Mouse (Mus musculus): ENCODE measurements around the gene Gm1979. TPM values are rescaled to one million over a fixed set of nuclear protein-coding genes. Genes with fewer than 3 reads are reported as not detected.
"Not testable (repeated sequence)": the region's sequence is repeated elsewhere in the genome, so short reads cannot be mapped to it uniquely, and the experiment has no call there.

The Gm1979 gene
- total RNA-seq (2012; rRNA removed) (not detected in 2 replicates), polyA plus RNA-seq (2012; ENCODE audit: insufficient read depth in 1 of 2, insufficient read length in 2 of 2, low read depth in 1 of 2, low replicate concordance in 2 of 2, missing spikeins in 1 of 2) (not detected)

GRCm38 (mm10) chr5:26004698-26005097, at the start of gene Gm1979:
Gm1979 (minus strand) TSS chr5:26004798.
- H3K9me3 ChIP-seq (replicated peaks; ENCODE audit: insufficient read depth, low read length); H3K4me3 ChIP-seq (ENCODE audit: control insufficient read depth in 1 of 2, insufficient read depth in 1 of 2, low read depth in 2 of 2, low read length in 2 of 2); H3K36me3 ChIP-seq (ENCODE audit: control insufficient read depth in 1 of 2, insufficient read depth in 2 of 2, low read length in 2 of 2); H3K79me2 ChIP-seq (ENCODE audit: control insufficient read depth, insufficient read depth, low read length, poor library complexity); H3K9ac ChIP-seq (ENCODE audit: control insufficient read depth, low read depth, low read length, poor library complexity, severe bottlenecking); H3K4me1 ChIP-seq (ENCODE audit: control insufficient read depth in 1 of 2, insufficient read depth in 2 of 2, low read length in 2 of 2); DNase-seq (ENCODE audit: low read depth, low spot score); H3K27me3 ChIP-seq (ENCODE audit: control insufficient read depth in 1 of 2, insufficient read depth in 2 of 2, low read length in 2 of 2); H3K27ac ChIP-seq (ENCODE audit: control insufficient read depth, low read depth, low read length): not testable (repeated sequence)

- not testable (repeated sequence) for H3K36me3 ChIP-seq (ENCODE audit: control insufficient read depth in 1 of 2, insufficient read depth in 2 of 2, low read length in 2 of 2); H3K4me3 ChIP-seq (ENCODE audit: control insufficient read depth in 1 of 2, insufficient read depth in 1 of 2, low read depth in 2 of 2, low read length in 2 of 2); H3K9ac ChIP-seq (ENCODE audit: control insufficient read depth, low read depth, low read length, poor library complexity, severe bottlenecking); H3K4me1 ChIP-seq (ENCODE audit: control insufficient read depth in 1 of 2, insufficient read depth in 2 of 2, low read length in 2 of 2); DNase-seq (ENCODE audit: low read depth, low spot score); H3K79me2 ChIP-seq (ENCODE audit: control insufficient read depth, insufficient read depth, low read length, poor library complexity); H3K9me3 ChIP-seq (replicated peaks; ENCODE audit: insufficient read depth, low read length); H3K27me3 ChIP-seq (ENCODE audit: control insufficient read depth in 1 of 2, insufficient read depth in 2 of 2, low read length in 2 of 2); H3K27ac ChIP-seq (ENCODE audit: control insufficient read depth, low read depth, low read length)
These were observed 34.9 kb upstream of the Gm1979 start, which contains the start of gene Speer4a for GRCm38 (mm10) chr5:26039458-26039857. Speer4a (minus strand) TSS chr5:26039558.

- not testable (repeated sequence) for H3K4me3 ChIP-seq (ENCODE audit: control insufficient read depth in 1 of 2, insufficient read depth in 1 of 2, low read depth in 2 of 2, low read length in 2 of 2); H3K36me3 ChIP-seq (ENCODE audit: control insufficient read depth in 1 of 2, insufficient read depth in 2 of 2, low read length in 2 of 2); H3K9ac ChIP-seq (ENCODE audit: control insufficient read depth, low read depth, low read length, poor library complexity, severe bottlenecking); H3K27me3 ChIP-seq (ENCODE audit: control insufficient read depth in 1 of 2, insufficient read depth in 2 of 2, low read length in 2 of 2); DNase-seq (ENCODE audit: low read depth, low spot score); H3K9me3 ChIP-seq (replicated peaks; ENCODE audit: insufficient read depth, low read length); H3K4me1 ChIP-seq (ENCODE audit: control insufficient read depth in 1 of 2, insufficient read depth in 2 of 2, low read length in 2 of 2); H3K27ac ChIP-seq (ENCODE audit: control insufficient read depth, low read depth, low read length); H3K79me2 ChIP-seq (ENCODE audit: control insufficient read depth, insufficient read depth, low read length, poor library complexity)
These were observed 18.2 kb upstream of the Gm1979 start, which contains the start of gene Gm5862 for GRCm38 (mm10) chr5:26022816-26023215. Gm5862 (minus strand) TSS chr5:26022916.

- not testable (repeated sequence) for H3K9ac ChIP-seq (ENCODE audit: control insufficient read depth, low read depth, low read length, poor library complexity, severe bottlenecking); H3K4me3 ChIP-seq (ENCODE audit: control insufficient read depth in 1 of 2, insufficient read depth in 1 of 2, low read depth in 2 of 2, low read length in 2 of 2); H3K79me2 ChIP-seq (ENCODE audit: control insufficient read depth, insufficient read depth, low read length, poor library complexity); H3K36me3 ChIP-seq (ENCODE audit: control insufficient read depth in 1 of 2, insufficient read depth in 2 of 2, low read length in 2 of 2); DNase-seq (ENCODE audit: low read depth, low spot score); H3K4me1 ChIP-seq (ENCODE audit: control insufficient read depth in 1 of 2, insufficient read depth in 2 of 2, low read length in 2 of 2); H3K27ac ChIP-seq (ENCODE audit: control insufficient read depth, low read depth, low read length); H3K27me3 ChIP-seq (ENCODE audit: control insufficient read depth in 1 of 2, insufficient read depth in 2 of 2, low read length in 2 of 2); H3K9me3 ChIP-seq (replicated peaks; ENCODE audit: insufficient read depth, low read length)
These were observed 3.1 kb upstream of the Gm1979 start for GRCm38 (mm10) chr5:26007697-26008096.

GRCm38 (mm10) chr5:26006937-26007695, 2.5 kb upstream of the Gm1979 start:
- not testable (repeated sequence) for H3K9me3 ChIP-seq (replicated peaks; ENCODE audit: insufficient read depth, low read length); H3K27me3 ChIP-seq (ENCODE audit: control insufficient read depth in 1 of 2, insufficient read depth in 2 of 2, low read length in 2 of 2); DNase-seq (ENCODE audit: low read depth, low spot score); H3K79me2 ChIP-seq (ENCODE audit: control insufficient read depth, insufficient read depth, low read length, poor library complexity); H3K27ac ChIP-seq (ENCODE audit: control insufficient read depth, low read depth, low read length); H3K4me3 ChIP-seq (ENCODE audit: control insufficient read depth in 1 of 2, insufficient read depth in 1 of 2, low read depth in 2 of 2, low read length in 2 of 2); H3K36me3 ChIP-seq (ENCODE audit: control insufficient read depth in 1 of 2, insufficient read depth in 2 of 2, low read length in 2 of 2); H3K4me1 ChIP-seq (ENCODE audit: control insufficient read depth in 1 of 2, insufficient read depth in 2 of 2, low read length in 2 of 2); H3K9ac ChIP-seq (ENCODE audit: control insufficient read depth, low read depth, low read length, poor library complexity, severe bottlenecking)

GRCm38 (mm10) chr5:25988550-25988949, 16.0 kb downstream of the Gm1979 start, which contains the start of gene Gm21698:
Gm21698 (minus strand) TSS chr5:25988650.
- DNase-seq (ENCODE audit: low read depth, low spot score); H3K4me3 ChIP-seq (ENCODE audit: control insufficient read depth in 1 of 2, insufficient read depth in 1 of 2, low read depth in 2 of 2, low read length in 2 of 2); H3K36me3 ChIP-seq (ENCODE audit: control insufficient read depth in 1 of 2, insufficient read depth in 2 of 2, low read length in 2 of 2); H3K27me3 ChIP-seq (ENCODE audit: control insufficient read depth in 1 of 2, insufficient read depth in 2 of 2, low read length in 2 of 2); H3K79me2 ChIP-seq (ENCODE audit: control insufficient read depth, insufficient read depth, low read length, poor library complexity); H3K4me1 ChIP-seq (ENCODE audit: control insufficient read depth in 1 of 2, insufficient read depth in 2 of 2, low read length in 2 of 2); H3K9me3 ChIP-seq (replicated peaks; ENCODE audit: insufficient read depth, low read length); H3K27ac ChIP-seq (ENCODE audit: control insufficient read depth, low read depth, low read length); H3K9ac ChIP-seq (ENCODE audit: control insufficient read depth, low read depth, low read length, poor library complexity, severe bottlenecking): not testable (repeated sequence)

GRCm38 (mm10) chr5:25972563-25972962, 32.0 kb downstream of the Gm1979 start, which contains the start of gene Gm21680:
Gm21680 (minus strand) TSS chr5:25972663.
- H3K36me3 ChIP-seq (ENCODE audit: control insufficient read depth in 1 of 2, insufficient read depth in 2 of 2, low read length in 2 of 2); H3K27ac ChIP-seq (ENCODE audit: control insufficient read depth, low read depth, low read length); H3K9me3 ChIP-seq (replicated peaks; ENCODE audit: insufficient read depth, low read length); H3K9ac ChIP-seq (ENCODE audit: control insufficient read depth, low read depth, low read length, poor library complexity, severe bottlenecking); H3K79me2 ChIP-seq (ENCODE audit: control insufficient read depth, insufficient read depth, low read length, poor library complexity); H3K27me3 ChIP-seq (ENCODE audit: control insufficient read depth in 1 of 2, insufficient read depth in 2 of 2, low read length in 2 of 2); H3K4me3 ChIP-seq (ENCODE audit: control insufficient read depth in 1 of 2, insufficient read depth in 1 of 2, low read depth in 2 of 2, low read length in 2 of 2); DNase-seq (ENCODE audit: low read depth, low spot score); H3K4me1 ChIP-seq (ENCODE audit: control insufficient read depth in 1 of 2, insufficient read depth in 2 of 2, low read length in 2 of 2): not testable (repeated sequence)

Data from MEL (cell line).